Mouse (Mus musculus): ENCODE measurements around the gene P2rx6. TPM values are rescaled to one million over a fixed set of nuclear protein-coding genes. Genes with fewer than 3 reads are reported as not detected.

Gene P2rx6
- total RNA-seq, 4 experiments from 2014 or later = 1.1 to 2.9 (median 2.0) TPM

DNA sequence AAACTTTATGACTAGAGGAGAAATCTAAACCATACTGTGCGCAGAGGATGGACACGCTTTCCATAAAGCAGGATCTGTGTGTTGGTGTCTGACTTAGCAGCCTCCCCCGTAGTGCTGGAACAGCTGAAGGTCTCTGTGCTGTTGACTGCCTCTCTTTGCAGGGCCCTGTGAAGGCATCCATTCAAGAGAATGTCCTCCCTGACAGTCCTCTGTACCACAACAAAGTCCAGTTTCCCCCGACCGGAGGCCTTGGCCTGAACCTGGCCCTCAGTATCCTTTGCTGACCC is 64.5 kb downstream of the P2rx6 start:
- DNase-seq (ENCODE audit: low spot score) = no peak

Other genes with a start within 250 kb of the P2rx6 start
- gene Serpind1, start 230.5 kb upstream of the P2rx6 start, total RNA-seq (2022) = 1 to 10 TPM; 1.0 to 2.1 (median 1.5) TPM
- 10 to 100 TPM; 16.1 to 18.4 (median 16.9) TPM for gene Snap29, start 155.9 kb upstream of the P2rx6 start, total RNA-seq (2022)
- gene Pi4ka, start 155.6 kb upstream of the P2rx6 start, total RNA-seq (2022) = 10 to 100 TPM; 54.5 to 60.8 (median 58.6) TPM
- 10 to 100 TPM; 22.8 to 29.8 (median 28.1) TPM for gene Crkl, start 109.9 kb upstream of the P2rx6 start, total RNA-seq (2022)
- under 1 TPM in 1 of 4 experiments, not detected in 3; 0.35 TPM for gene Aifm3, start 72.3 kb upstream of the P2rx6 start, total RNA-seq (2022)
- gene Lztr1, start 53.2 kb upstream of the P2rx6 start, total RNA-seq (2022) = 10 to 100 TPM; 26.0 to 37.0 (median 29.7) TPM
- gene Thap7, start 30.7 kb upstream of the P2rx6 start, total RNA-seq (2022) = 10 to 100 TPM; 16.6 to 18.5 (median 17.6) TPM
- gene Lrrc74b, start 638 bp upstream of the P2rx6 start, total RNA-seq (2022) = not detected
- gene Slc7a4, start 21.3 kb downstream of the P2rx6 start, total RNA-seq (2022) = 1 to 10 TPM; 1.8 to 6.4 (median 3.1) TPM
- 10 to 100 TPM; 19.0 to 23.8 (median 20.1) TPM for gene Smpd4, start 57.5 kb downstream of the P2rx6 start, total RNA-seq (2022)
- under 1 TPM in 2 of 4 experiments, not detected in 2; 0.60 to 0.62 TPM for gene Ccdc74a, start 84.6 kb downstream of the P2rx6 start, total RNA-seq (2022)
- 10 to 100 TPM; 22.3 to 27.2 (median 23.0) TPM for gene Med15, start 171.0 kb downstream of the P2rx6 start, total RNA-seq (2022)
- 10 to 100 TPM; 18.8 to 23.0 (median 19.4) TPM for gene Klhl22, start 197.7 kb downstream of the P2rx6 start, total RNA-seq (2022)
- gene Scarf2, start 235.4 kb downstream of the P2rx6 start, total RNA-seq (2022) = 1 to 10 TPM; 3.3 to 5.2 (median 4.4) TPM